8 mouse cellular contexts compared by ENCODE assay signal in genomic region chr8:83972150-83973120, GRCm38 (mm10). TPM values are rescaled to one million over a fixed set of nuclear protein-coding genes. Genes with fewer than 3 reads are reported as not detected.
DNase-seq lines count a peak whose midpoint lies in the region; ATAC-seq and TF ChIP-seq lines count a peak whose summit lies in the region.

Gene Prkaca (plus strand): TSS chr8:83972993.

- peak within 1 kb of the TSS; percentile 89 for H3K27ac ChIP-seq in hindbrain, embryonic 13.5 days

- CTCF ChIA-PET in Patski (lab: Charles Lee) = no interaction called here

- H3K4me2 ChIP-seq in hindbrain, embryonic 13.5 days = peak within 1 kb of the TSS; percentile 97

- peaks cover 39% of the 10 kb centered on the region for H3K4me1 ChIP-seq in hindbrain, embryonic 13.5 days (replicated peaks)

- under 1% methylated on average over 59 of the region's 94 CpGs for WGBS in hindbrain, embryonic 13.5 days

- ATAC-seq in Patski = peak; percentile 97
- peak; percentile 100 for ATAC-seq in hindbrain, embryonic 13.5 days (ENCODE audit: low FRiP score)

- peak; percentile 88 for DNase-seq in Patski (ENCODE audit: low read depth, low spot score)
- peak; percentile 98 for DNase-seq in cerebellum, postnatal 14 days
- peak; percentile 99 for DNase-seq in frontal cortex, postnatal 14 days (ENCODE audit: low spot score in 2 of 2)
- peak; percentile 93 to 95 for DNase-seq in layer of hippocampus, postnatal 25 days (ENCODE audit: extremely low spot score in 1 of 2, low spot score in 1 of 2)
- DNase-seq in lung, postnatal 25 days (ENCODE audit: low spot score) = peak; percentile 99
- peak; percentile 98 for DNase-seq in retina, embryonic 14.5 days (ENCODE audit: low spot score)
- peak; percentile 96 for DNase-seq in thymus, postnatal 4 days

- no peaks in the 10 kb centered on the region for H3K27me3 ChIP-seq in Patski
- no peaks in the 10 kb centered on the region for H3K27me3 ChIP-seq in hindbrain, embryonic 13.5 days

- in situ Hi-C loops in Patski (cut with MboI; ENCODE audit: low pct_unique_long_range_greater_than_20kb) = no loop called here

- no peaks in the 10 kb centered on the region for H3K9me3 ChIP-seq in hindbrain, embryonic 13.5 days

- peak within 1 kb of the TSS; percentile 96 for H3K9ac ChIP-seq in hindbrain, embryonic 13.5 days

- H3K36me3 ChIP-seq in hindbrain, embryonic 13.5 days = no peaks in the 10 kb centered on the region

- no peak for TF ChIP-seq CTCF in Patski (IDR thresholded peaks at IDR 0.05)

- H3K4me3 ChIP-seq in hindbrain, embryonic 13.5 days = peak within 1 kb of the TSS; percentile 95

- POLR2A ChIA-PET in Patski (lab: Charles Lee) = no interaction called here

RNA-seq across cellular contexts. Expression of gene Prkaca, which starts in this region (rescaled TPM):
- 102 TPM for polyA plus RNA-seq in Patski (2021)
- polyA plus RNA-seq in hindbrain, embryonic 13.5 days (2015; fragmentation: Nextera tagmentation; extraction: Ambion mirVana) = 188 and 191 TPM in 2 replicates
- total RNA-seq in layer of hippocampus, postnatal 25 days (2021) = 100 to 1,000 TPM; 257 to 273 TPM

Comparison
In these comparisons a context has a peak if more than half of its experiments do, and no peak if none do; other contexts are left out.
1. Peak in every context shown above with its lines: DNase-seq, ATAC-seq, H3K4me3 ChIP-seq and H3K27ac ChIP-seq.